Mouse (Mus musculus) monocyte, adult 5-6 weeks (primary cell): Measurements from ENCODE around the gene Samsn1. TPM values are rescaled to one million over a fixed set of nuclear protein-coding genes. Genes with fewer than 3 reads are reported as not detected.

ENCODE experiments used
- ATAC-seq: fragments of 153-309, 156-312 bp; replicated peaks from 2 replicates; pipeline ENCODE4 v1.8.0; 2017; ENCODE audit warnings: mild to moderate bottlenecking; ENCODE audit not compliant: low TSS enrichment, insufficient number of reproducible peaks, severe bottlenecking, poor library complexity, low FRiP score
- total RNA-seq: library from RNA; stranded (forward); fragments of 200-1000, 200-491, 200-594 nt; gene quantifications from 3 replicates; pipeline ENCODE4 v1.2.3, GENCODE M21; 2017

Gene Samsn1
- 430 to 673 TPM (median 628 TPM) in 3 replicates for total RNA-seq

GRCm38 (mm10) chr16:76022181-76022580 is at the start of gene Samsn1:
Gene Samsn1, minus strand, starts transcription at chr16:76022281.
- ATAC-seq = no peak

- ATAC-seq = no peak
These were observed 44.1 kb upstream of the Samsn1 start for GRCm38 (mm10) chr16:76066082-76066635.

DNA sequence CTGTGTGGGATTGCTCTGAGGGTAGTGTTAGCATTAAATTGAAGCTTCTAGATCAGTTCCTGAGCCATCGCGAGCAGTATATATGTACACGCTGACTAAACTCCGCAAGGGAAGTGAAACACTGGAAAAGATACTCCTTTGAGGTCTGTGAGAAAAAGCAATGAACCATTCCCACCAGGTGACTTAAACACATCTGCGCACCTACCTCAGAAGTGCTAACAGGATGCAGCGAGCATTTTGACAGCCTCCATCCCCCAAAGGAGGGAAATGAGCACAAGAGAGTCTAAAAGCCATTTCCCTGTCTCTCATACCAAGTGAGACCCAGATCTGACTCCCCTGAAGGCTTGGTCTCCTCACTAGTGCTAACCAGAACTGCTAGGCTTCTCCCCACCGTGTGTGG is 32.9 kb upstream of the Samsn1 start:
- 0 out of 2 replicates have a peak, but pooled peaks have one; percentile 17 for ATAC-seq

GRCm38 (mm10) chr16:76054079-76054478 is 32.0 kb upstream of the Samsn1 start:
- ATAC-seq = no peak

- ATAC-seq = peak; percentile 93
These were observed 31.5 kb upstream of the Samsn1 start for GRCm38 (mm10) chr16:76053537-76053936.

DNA sequence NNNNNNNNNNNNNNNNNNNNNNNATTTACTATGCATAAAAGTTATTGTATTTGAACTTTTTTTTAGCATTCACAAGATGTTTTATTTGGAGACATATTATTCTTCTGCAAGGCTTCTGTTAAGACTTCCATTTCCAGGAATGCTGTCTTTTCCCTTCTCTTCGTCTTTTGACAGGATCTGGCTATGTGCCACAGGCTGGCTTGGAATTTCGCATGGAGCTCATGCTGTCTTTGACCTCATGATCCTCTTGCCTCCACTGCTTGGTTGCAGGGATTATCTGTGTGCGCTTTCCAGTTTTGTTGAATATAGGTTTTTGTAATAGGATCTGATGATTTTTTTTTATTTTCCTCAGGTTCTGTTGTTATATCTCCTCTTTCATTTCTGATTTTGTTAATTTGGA is 25.0 kb upstream of the Samsn1 start:
- no peak for ATAC-seq

- ATAC-seq = no peak
These were observed 18.4 kb upstream of the Samsn1 start for GRCm38 (mm10) chr16:76040319-76040945.

- no peak for ATAC-seq
These were observed 2.9 kb downstream of the Samsn1 start for GRCm38 (mm10) chr16:76019164-76019563.

DNA sequence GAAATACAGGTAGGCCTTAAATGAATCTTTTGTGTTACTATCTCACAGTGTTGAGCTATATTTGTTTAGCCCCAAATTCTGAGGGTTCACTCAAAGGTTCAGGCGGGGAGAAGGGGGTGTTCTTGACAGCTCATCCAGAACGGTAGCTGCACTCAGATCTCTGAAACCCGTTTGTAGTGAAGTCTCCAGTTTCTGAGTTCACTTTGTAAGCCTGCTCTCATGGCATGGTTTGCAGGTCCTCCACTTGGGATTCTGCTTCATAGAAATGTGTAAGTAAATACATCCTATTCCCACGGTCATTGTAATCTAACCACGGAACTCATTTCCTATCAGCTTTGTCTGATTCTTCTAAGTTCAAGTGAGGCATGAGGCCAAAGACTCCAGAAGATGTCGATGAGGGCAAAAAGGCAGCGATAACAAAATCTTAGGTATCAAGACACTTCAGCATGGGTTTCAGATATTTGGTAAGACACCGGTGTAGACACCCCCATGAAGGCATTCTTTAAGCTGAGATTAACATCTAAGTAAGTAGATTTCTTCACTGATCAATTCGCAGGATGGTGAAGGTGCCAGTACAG is 18.2 kb downstream of the Samsn1 start:
- no peak for ATAC-seq

DNA sequence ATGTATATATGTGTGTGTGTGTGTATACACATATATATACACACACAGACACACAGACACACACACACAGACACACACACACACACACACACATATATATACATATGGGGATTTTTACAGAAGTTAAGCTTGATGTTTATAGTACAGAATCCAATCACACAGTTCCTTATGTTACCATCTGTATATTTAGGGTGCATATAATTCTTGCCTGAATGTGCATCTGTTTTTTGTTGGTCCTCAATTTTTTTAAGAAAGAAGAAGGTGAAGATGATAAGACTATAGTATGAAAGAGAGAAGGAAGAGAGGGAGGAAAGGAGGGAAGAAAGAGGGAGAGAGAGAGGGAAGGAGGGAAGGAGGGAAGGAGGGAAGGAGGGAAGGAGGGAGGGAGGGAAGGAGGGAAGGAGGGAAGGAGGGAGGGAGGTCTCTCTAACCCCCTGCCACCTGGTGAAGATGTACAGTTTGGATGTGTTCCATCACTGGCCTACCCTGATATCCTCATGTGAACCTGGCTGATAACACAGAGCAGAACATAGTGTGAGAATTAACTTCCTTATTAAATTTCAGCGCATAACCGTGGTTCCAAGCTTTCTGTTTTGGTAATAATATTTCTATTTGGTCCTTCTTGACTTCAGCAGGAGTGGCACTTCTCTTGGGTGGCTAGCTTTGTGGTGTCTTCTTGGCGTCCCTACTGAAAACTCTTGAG is 19.1 kb downstream of the Samsn1 start:
- no peak for ATAC-seq

DNA sequence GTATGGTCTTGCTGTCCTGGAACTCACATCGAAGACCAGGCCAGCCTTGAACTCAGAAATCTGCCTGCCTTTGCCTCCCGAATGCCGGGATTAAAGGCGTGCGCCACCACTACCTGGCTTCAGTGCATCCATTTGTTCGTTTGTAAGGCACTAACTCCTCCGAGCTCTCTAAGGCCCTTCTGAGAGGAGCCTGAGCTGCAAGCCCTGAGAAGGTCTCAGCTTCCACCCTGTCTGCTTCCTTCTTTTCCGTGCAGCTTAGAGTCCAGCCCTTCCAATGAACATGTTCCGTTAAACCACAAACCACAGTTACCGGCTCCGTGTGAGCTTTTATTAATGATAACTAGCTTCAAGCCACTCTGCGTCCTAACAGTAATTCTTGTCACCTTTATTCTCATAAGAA is 19.8 kb downstream of the Samsn1 start:
- ATAC-seq = peak; percentile 73

DNA sequence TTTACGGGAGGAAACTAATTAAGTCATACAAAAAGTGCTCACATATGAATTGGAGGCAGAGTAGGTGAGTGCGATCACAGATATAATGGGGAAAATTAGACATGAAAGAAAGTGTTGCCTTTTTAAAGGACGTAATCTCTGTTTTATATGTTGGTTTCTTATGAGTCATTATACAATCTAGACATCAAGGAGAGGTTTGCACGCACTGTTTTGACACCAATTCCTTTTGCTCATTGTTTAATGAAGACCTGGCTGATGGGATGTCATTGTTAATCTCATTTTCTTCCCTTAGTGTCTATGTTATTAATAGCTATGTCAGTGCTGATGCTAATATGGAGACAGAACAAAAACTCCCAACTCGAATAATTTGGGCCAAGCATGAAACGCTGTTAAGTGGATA is 20.3 kb downstream of the Samsn1 start:
- ATAC-seq = no peak

- ATAC-seq = no peak
These were observed 22.0 kb downstream of the Samsn1 start for GRCm38 (mm10) chr16:76000127-76000526.

GRCm38 (mm10) chr16:75990173-75990572 is 31.9 kb downstream of the Samsn1 start:
- no peak for ATAC-seq

DNA sequence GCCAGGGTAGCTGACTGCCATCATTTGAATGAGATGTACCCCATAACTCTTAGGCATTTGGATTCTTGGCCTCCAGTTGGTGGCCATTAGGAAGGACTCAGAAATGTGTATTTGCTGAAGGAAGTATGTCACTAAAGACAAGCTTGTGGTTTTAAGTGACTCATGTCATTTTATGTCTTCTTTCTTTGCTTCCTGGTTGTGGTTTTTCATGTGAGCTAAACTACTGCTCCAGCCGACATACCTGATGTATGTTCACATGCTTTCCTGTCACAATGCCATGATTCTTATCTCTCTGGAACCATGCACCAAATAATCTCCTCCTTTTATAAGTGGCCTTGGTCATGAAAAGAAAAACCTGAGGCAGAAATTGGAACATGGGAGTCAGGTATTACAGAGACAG is 38.2 kb downstream of the Samsn1 start:
- peak; percentile 71 for ATAC-seq

DNA sequence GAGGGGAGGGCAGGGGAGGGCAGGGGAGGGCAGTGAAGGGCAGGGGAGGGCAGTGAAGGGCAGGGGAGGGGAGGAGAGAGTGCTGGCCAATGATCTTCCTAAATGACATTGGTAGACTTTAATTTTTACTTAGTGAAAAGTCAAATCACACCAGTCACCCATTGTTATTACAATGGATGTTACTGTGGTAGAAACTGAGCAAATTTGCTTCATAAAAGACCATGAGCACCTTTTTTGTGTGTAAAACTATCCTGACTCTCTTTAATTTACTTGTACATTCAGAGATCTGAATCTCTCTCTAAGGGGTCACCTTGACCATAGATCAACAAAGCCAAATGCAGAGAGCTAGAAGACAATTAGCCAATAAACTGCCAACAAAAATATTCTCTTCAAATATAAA is 42.7 kb downstream of the Samsn1 start:
- no peak for ATAC-seq

- no peak for ATAC-seq
These were observed 44.3 kb downstream of the Samsn1 start for GRCm38 (mm10) chr16:75977798-75978197.

DNA sequence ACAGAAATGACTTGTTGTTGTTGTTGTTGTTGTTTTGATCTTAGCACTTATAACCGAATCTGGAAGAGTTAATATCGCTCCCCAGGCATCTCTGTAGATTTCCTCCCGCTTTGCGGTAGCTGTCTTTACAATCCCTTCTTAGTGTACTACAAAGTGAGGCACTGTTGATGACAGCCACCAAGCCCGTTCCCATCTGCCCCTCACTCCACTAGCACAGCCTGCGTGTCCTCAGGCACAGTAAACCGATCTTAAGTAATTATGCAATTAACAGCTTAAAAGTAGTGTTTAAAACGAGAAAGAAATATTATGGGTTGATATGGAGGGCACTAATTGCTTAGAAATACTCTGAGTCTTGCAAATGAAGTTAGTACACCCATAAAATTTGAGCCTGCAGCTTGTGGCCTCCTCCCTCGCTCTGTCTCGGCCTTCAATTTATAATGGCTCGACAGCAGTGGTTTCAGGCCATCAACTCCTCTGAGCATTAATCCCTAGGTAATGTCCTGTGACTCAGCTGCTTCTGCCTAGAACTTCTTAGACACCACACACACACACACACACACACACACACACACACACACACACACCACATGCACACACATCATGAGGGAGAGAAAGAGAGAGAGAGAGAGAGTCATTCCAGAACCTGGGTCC is 46.3 kb downstream of the Samsn1 start:
- no peak for ATAC-seq

DNA sequence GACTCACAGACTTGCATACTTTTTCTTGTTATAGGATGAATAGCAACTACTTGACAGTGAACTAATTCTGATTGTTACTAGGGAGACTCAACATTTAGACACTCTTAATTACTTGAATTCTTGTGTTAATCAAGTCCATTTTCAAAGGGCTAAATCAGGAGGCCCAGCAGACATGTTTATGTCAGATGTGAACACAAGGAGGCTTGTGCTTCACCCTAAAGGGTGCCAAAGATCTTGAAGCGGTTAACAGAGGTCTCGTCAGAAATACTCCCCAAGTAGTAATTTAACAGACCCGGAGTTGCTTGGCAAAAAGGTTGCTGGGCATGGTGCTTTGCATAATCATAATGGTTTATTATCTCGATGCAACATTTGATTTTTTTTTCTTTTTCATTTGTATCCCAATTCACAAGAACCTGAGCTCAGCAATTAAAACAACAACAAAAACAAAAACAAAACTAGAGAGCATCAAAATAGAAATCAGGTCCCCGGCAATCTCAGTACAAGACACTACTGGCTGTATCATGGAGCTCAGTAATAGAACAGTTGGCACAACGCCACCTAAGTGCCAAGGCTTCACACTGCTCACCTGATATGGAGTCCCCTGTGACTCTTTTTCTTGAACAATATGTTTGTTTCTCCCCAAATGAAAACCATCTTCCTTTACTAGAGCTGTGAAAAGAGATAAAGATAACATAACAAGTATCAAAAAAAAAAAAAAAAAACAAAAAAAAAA is 51.6 kb downstream of the Samsn1 start:
- ATAC-seq = no peak
